Mouse (Mus musculus): ENCODE data around the gene Vmn2r105. TPM values are rescaled to one million over a fixed set of nuclear protein-coding genes. Genes with fewer than 3 reads are reported as not detected.

Vmn2r105 gene
- not detected in 2 replicates for polyA plus RNA-seq (2012; rRNA removed)

- no peak for TF ChIP-seq POLR2A (IDR thresholded peaks at IDR 0.05; ENCODE audit: borderline replicate concordance, extremely low read depth, insufficient read depth, insufficient read length, poor library complexity, severe bottlenecking)
- TF ChIP-seq CTCF (IDR thresholded peaks at IDR 0.05; ENCODE audit: borderline replicate concordance, extremely low read depth, insufficient read depth, insufficient read length): no peak
- DNase-seq (ENCODE audit: low read depth): no peak
Observed at GRCm38 (mm10) chr17:20234952-20235351, at the start of gene Vmn2r105. Gene Vmn2r105 (minus strand): TSS chr17:20235052.

DNA sequence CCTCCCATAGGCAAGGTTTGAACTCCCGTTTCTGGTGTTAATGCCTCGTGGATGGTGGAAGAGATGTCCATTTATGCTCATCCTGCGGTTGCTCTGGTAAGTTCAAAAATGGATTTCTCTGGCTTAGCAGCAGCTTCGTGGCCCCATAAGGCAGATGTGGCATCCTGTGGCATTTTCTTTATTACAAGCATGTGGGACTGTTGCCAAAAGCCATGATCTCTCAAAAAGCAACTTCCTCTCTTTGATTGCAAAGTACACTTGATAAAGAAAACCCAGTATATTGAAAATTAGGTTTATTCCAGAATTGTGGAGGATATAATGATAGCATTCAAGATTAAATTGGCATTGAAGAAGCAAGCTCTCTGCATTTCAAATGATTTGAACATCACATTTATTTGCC is 20.7 kb upstream of the Vmn2r105 start:
- TF ChIP-seq CTCF (IDR thresholded peaks at IDR 0.05; ENCODE audit: borderline replicate concordance, extremely low read depth, insufficient read depth, insufficient read length) (no peak), POLR2A (IDR thresholded peaks at IDR 0.05; ENCODE audit: borderline replicate concordance, extremely low read depth, insufficient read depth, insufficient read length, poor library complexity, severe bottlenecking) (no peak)
- no peak for DNase-seq (ENCODE audit: low read depth)

GRCm38 (mm10) chr17:20182997-20183396 is 51.9 kb downstream of the Vmn2r105 start, which contains the start of gene Fpr-rs6:
Gene Fpr-rs6 (minus strand): TSS chr17:20183097.
- TF ChIP-seq CTCF (IDR thresholded peaks at IDR 0.05; ENCODE audit: borderline replicate concordance, extremely low read depth, insufficient read depth, insufficient read length): no peak
- no peak for TF ChIP-seq POLR2A (IDR thresholded peaks at IDR 0.05; ENCODE audit: borderline replicate concordance, extremely low read depth, insufficient read depth, insufficient read length, poor library complexity, severe bottlenecking)
- DNase-seq (ENCODE audit: low read depth): no peak

Other genes with a start within 250 kb of the Vmn2r105 start
- gene Vmn2r104, start 186.7 kb downstream of the Vmn2r105 start, polyA plus RNA-seq (2012; rRNA removed): not detected in 2 replicates
- not detected in 2 replicates for gene Fpr-rs7, start 120.8 kb downstream of the Vmn2r105 start, polyA plus RNA-seq (2012; rRNA removed)
- not detected in 2 replicates for gene Fpr-rs6, start 52.0 kb downstream of the Vmn2r105 start, polyA plus RNA-seq (2012; rRNA removed)
- not detected in 2 replicates for gene Vmn2r106, start 50.5 kb upstream of the Vmn2r105 start, polyA plus RNA-seq (2012; rRNA removed)
- not detected in 2 replicates for gene Vmn2r107, start 110.2 kb upstream of the Vmn2r105 start, polyA plus RNA-seq (2012; rRNA removed)
- gene Vmn1r224, start 179.1 kb upstream of the Vmn2r105 start, polyA plus RNA-seq (2012; rRNA removed): not detected in 2 replicates
- gene Vmn2r108, start 246.3 kb upstream of the Vmn2r105 start, polyA plus RNA-seq (2012; rRNA removed): not detected in 2 replicates

Data from brain, embryonic 14.5 days (tissue).